Mouse (Mus musculus) neural tube, embryonic 13.5 days (tissue): ENCODE data around the gene Prss30. TPM values are rescaled to one million over a fixed set of nuclear protein-coding genes. Genes with fewer than 3 reads are reported as not detected.

Experiments
- ATAC-seq: fragments of 200-750 bp; cut with Nextera tagmentation; 2 replicates; pipeline ENCODE4 v1.8.0; 2017; ENCODE audit warnings: low read depth, mild to moderate bottlenecking, moderate TSS enrichment, moderate library complexity
- H3K27ac ChIP-seq: fragments of 300-500 bp; sonication (generic); replicated peaks from 2 replicates; pipeline ENCODE4 v1.5.1; 2015; ENCODE audit warnings: moderate library complexity, mild to moderate bottlenecking, inconsistent platforms
- H3K27me3 ChIP-seq: fragments of 300-500 bp; sonication (generic); 2 replicates; pipeline ENCODE4 v1.6.1; 2015; ENCODE audit warnings: mild to moderate bottlenecking, inconsistent platforms
- H3K36me3 ChIP-seq: fragments of 300-500 bp; sonication (generic); 2 replicates; pipeline ENCODE4 v1.6.1; 2015; ENCODE audit warnings: mild to moderate bottlenecking, inconsistent platforms
- H3K4me1 ChIP-seq: fragments of 300-500 bp; sonication (generic); replicated peaks from 2 replicates; pipeline ENCODE4 v1.6.1; 2015; ENCODE audit warnings: inconsistent platforms
- H3K4me2 ChIP-seq: fragments of 300-500 bp; sonication (generic); 2 replicates; pipeline ENCODE4 v1.6.1; 2015; ENCODE audit warnings: inconsistent platforms, mild to moderate bottlenecking, moderate library complexity
- H3K4me3 ChIP-seq: fragments of 300-500 bp; sonication (generic); 2 replicates; pipeline ENCODE4 v1.5.1; 2015; ENCODE audit warnings: mild to moderate bottlenecking, inconsistent platforms
- H3K9ac ChIP-seq: fragments of 300-500 bp; sonication (generic); 2 replicates; pipeline ENCODE4 v1.6.1; 2015; ENCODE audit warnings: moderate library complexity, mild to moderate bottlenecking, inconsistent platforms
- H3K9me3 ChIP-seq: fragments of 300-500 bp; sonication (generic); 2 replicates; pipeline ENCODE4 v1.6.1; 2016; ENCODE audit warnings: inconsistent platforms
- WGBS: fragments of 180-500 bp; shearing (Covaris S2); methylation state at CpG from one replicate; pipeline ENCODE4 v1.1.7; 2015; 5-methylcytosine and 5-hydroxymethylcytosine counted together
- polyA plus RNA-seq: library from polyadenylated mRNA; unstranded; fragments of >200 nt; fragmentation: Nextera tagmentation; extraction: Ambion mirVana; gene quantifications from 2 replicates; pipeline ENCODE4 v1.2.1, GENCODE M21; 2015

Gene Prss30
- polyA plus RNA-seq, 1 experiment from 2014 or later = not detected

DNA sequence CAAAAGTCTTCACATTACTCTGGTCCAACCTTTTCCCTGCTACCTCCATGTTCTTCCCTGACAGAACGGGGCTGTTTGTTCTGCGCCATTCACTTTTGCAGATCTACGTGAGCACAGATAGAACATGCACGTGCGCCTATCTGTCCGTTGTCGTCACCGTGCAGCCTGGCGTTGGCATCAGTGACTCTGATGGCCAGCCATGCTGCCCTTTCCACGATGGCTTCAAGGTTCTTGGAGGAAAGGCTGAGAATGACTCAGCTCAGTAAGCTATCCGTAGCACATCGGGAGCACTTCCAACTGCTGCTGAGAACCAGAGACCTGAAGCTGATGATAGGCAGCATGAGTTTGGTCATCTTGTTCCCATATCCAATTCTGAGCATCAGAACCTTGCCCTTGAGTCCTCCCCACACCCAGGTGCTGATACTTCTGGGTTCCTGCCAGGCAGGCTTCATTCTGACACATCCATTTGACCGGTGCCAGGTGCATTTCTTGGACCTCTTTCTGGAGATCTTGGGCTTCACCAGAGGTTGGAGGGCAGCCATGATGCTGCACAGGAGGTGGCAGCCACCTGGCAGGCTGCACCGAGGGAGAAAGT, 23.8 kb upstream of the Prss30 start:
- Histone ChIP-seq H3K27me3 (no peaks in the 10 kb centered on the region), H3K9me3 (no peaks in the 10 kb centered on the region), H3K4me2 (no peak overlapping the region), H3K4me3 (no peak overlapping the region), H3K36me3 (no peaks in the 10 kb centered on the region), H3K27ac (no peak overlapping the region), H3K9ac (no peak overlapping the region), H3K4me1 (no peaks in the 10 kb centered on the region)
- no peak for ATAC-seq
- WGBS = 90% methylated on average over 14 of the region's 14 CpGs

DNA sequence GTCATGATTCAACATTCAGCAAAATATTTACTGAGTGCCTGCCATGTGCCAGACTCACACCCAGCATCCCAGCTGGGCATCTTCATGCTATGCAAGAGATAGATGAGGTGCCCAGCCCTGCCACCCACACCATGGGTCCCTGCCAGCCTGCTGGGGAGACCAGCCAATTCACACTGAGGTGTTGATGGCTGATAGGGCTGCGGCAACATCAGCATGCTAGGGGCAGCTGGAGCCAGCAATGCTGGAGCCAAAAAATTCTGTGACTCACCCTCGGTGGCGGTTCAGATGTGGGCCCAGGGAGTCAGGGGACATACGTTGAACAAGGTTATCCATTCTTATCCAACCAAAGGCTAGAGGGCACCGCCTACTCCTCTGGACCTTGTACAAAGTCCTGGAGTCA, 20.0 kb upstream of the Prss30 start:
- Histone ChIP-seq H3K4me3 (no peak overlapping the region), H3K27me3 (no peaks in the 10 kb centered on the region), H3K4me2 (no peak overlapping the region), H3K9me3 (no peaks in the 10 kb centered on the region), H3K9ac (no peak overlapping the region), H3K36me3 (no peaks in the 10 kb centered on the region), H3K4me1 (no peaks in the 10 kb centered on the region), H3K27ac (no peak overlapping the region)
- WGBS = 74% methylated on average over 5 of the region's 5 CpGs
- no peak for ATAC-seq

DNA sequence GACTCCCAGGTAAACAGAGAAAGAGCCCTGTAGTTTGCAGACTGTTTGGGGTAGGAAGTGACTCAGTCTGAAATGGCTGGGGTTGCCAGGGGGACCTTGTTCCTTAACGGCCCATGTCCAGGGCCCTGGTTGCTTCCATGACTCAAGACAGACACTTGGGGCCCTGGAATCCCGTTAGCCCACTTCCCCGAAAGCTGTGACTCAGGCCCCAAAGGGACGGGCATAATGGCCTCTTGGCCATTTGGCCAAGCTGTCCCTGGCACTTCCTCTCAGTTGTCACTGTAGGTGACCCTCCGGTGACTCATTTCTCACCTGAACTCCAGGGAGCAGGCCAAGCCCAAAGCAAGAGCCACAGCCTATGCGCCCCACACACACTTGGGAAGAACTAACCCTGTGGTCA, 18.0 kb upstream of the Prss30 start:
- 0 out of 2 replicates have a peak, but pooled peaks cover 4% of the 10 kb centered on the region for H3K4me1 ChIP-seq
- WGBS = 63% methylated on average over 6 of the region's 6 CpGs
- H3K4me3 ChIP-seq = no peak overlapping the region
- no peaks in the 10 kb centered on the region for H3K36me3 ChIP-seq
- no peak overlapping the region for H3K4me2 ChIP-seq
- no peaks in the 10 kb centered on the region for H3K9me3 ChIP-seq
- H3K27me3 ChIP-seq = no peaks in the 10 kb centered on the region
- no peak overlapping the region for H3K9ac ChIP-seq
- no peak for ATAC-seq
- H3K27ac ChIP-seq = no peak overlapping the region

DNA sequence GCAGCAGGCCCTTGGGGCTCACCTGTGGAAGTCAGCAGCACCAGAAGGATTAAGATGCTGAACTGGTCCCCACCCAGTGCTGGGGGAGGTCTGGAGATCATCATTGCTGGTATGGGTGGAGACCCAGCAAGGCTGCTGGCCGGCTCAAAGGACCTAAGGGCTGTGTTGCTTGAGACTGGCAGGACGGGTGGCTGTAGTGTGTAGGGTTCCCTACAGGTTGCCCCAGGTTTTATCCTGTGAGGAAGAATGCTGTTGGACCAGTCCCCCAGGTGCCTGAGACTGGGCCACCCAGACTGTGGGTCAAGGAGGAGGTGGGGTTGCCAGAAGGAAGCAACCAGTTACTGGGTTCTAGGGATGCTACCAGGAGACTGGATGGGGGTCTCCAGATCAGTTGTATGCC, 17.5 kb upstream of the Prss30 start, which contains the start of gene Prss22:
TSS of gene Prss22 (minus strand) at position 200 of the 400 bp plus-strand sequence.
- no peaks in the 10 kb centered on the region for H3K36me3 ChIP-seq
- WGBS = 69% methylated on average over 2 of the region's 2 CpGs
- H3K4me3 ChIP-seq = no peak within 1 kb of the TSS
- H3K9me3 ChIP-seq = no peaks in the 10 kb centered on the region
- no peak for ATAC-seq
- no peak within 1 kb of the TSS for H3K27ac ChIP-seq
- peaks cover 9% of the 10 kb centered on the region; the same call in 1 of the 2 replicates for H3K4me1 ChIP-seq
- H3K27me3 ChIP-seq = no peaks in the 10 kb centered on the region
- H3K4me2 ChIP-seq = no peak within 1 kb of the TSS
- H3K9ac ChIP-seq = no peak within 1 kb of the TSS

DNA sequence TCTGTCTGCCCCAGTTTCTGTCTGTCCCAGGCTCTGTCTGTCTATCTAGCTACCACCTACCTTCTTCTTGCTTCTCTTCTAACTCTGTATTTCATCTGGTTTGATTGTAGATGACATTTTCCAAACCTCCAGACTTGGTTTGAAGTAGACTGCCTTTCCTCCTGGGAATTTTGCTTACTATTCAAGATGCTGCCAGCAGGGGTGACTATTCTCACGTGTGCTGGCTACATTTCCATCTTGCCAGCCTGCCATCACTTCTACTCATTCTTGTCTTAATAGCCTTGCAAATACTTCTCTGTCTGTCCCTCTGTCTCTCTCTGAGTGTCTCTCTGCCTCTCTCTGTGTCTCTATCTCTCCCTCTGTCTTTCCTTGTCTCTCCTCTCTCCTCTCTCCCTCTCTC, 15.1 kb upstream of the Prss30 start:
- Histone ChIP-seq H3K9me3 (no peaks in the 10 kb centered on the region), H3K4me1 (peaks cover 9% of the 10 kb centered on the region; the same call in 1 of the 2 replicates), H3K27ac (no peak overlapping the region), H3K4me3 (no peak overlapping the region), H3K4me2 (no peak overlapping the region), H3K9ac (no peak overlapping the region), H3K36me3 (no peaks in the 10 kb centered on the region), H3K27me3 (no peaks in the 10 kb centered on the region)
- 29% methylated on average over 1 of the region's 1 CpGs for whole genome bisulfite sequencing
- ATAC-seq = no peak

DNA sequence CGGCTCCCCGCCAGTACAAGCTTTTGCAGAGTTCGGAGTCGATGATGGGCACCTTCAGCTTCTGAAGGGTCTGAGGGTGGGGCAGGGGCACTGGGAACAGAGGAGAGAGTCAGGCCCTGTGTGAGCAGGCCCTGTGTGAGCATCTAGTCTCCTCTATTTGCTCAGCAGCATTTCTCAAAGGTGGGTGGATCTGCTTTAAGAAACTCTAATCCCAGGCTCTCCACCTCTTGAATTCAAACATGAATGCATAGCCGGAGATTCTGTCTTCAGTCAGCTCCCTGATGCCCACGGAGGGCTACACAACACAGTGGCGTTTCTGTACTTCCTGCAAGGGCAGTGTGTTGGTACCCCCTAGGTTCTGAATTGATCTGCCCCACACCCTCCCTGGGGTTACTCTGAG, 14.3 kb upstream of the Prss30 start:
- WGBS = 75% methylated on average over 7 of the region's 7 CpGs
- peaks cover 9% of the 10 kb centered on the region; the same call in 1 of the 2 replicates for H3K4me1 ChIP-seq
- no peaks in the 10 kb centered on the region for H3K9me3 ChIP-seq
- H3K4me3 ChIP-seq = no peak overlapping the region
- H3K4me2 ChIP-seq = no peak overlapping the region
- no peak overlapping the region for H3K9ac ChIP-seq
- no peaks in the 10 kb centered on the region for H3K36me3 ChIP-seq
- no peak overlapping the region for H3K27ac ChIP-seq
- no peak for ATAC-seq
- H3K27me3 ChIP-seq = no peaks in the 10 kb centered on the region

DNA sequence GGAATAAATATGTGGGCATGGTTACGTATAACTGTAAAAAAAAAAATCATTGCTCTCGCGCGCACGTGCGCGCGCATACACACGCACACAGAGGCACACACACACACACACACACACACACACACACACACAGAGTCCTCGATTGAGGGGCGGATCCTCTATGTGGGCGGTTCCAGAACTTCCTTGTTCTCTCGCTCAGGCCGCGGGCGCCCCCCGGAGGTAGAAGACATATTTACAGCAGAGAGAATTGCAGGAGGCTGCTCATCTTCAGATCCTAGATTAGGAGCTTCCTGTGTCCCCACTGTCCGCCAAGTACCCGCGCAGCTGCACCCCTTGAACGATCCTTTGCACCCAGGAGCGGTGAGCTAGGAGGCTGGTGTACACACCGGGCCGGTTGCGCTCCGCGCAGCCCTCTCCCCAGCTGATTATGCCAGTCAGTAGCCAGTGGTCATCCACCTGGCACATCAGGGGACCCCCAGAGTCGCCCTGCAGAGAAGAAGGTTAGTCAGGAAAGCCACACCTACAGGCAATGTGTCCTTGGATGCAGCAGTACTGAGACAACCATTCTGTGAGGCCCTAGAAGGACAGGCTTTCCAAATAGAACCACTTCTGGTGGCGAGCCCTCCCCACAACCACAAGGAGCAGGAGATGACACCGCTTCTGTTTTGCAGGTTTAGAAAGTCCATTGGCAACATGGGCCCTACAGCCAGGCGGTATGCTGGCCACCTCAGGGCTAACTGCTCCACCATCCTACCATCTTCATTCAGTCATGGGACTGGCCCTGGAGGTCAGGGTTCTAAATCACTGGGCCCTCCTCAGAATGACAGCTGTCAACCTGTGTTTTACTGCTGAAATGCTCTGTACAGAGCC, 13.4 kb upstream of the Prss30 start:
- H3K4me1 ChIP-seq = peaks cover 9% of the 10 kb centered on the region; the same call in 1 of the 2 replicates
- H3K9me3 ChIP-seq = no peaks in the 10 kb centered on the region
- WGBS = 10% methylated on average over 29 of the region's 31 CpGs
- peak overlapping the region; percentile 70 for H3K9ac ChIP-seq
- H3K27ac ChIP-seq = 0 out of 2 replicates have a peak overlapping the region, but pooled peaks have one; percentile 33
- peak overlapping the region; percentile 32 for H3K4me3 ChIP-seq
- ATAC-seq = peak; percentile 75
- H3K4me2 ChIP-seq = peak overlapping the region; percentile 59
- H3K36me3 ChIP-seq = no peaks in the 10 kb centered on the region
- no peaks in the 10 kb centered on the region for H3K27me3 ChIP-seq

DNA sequence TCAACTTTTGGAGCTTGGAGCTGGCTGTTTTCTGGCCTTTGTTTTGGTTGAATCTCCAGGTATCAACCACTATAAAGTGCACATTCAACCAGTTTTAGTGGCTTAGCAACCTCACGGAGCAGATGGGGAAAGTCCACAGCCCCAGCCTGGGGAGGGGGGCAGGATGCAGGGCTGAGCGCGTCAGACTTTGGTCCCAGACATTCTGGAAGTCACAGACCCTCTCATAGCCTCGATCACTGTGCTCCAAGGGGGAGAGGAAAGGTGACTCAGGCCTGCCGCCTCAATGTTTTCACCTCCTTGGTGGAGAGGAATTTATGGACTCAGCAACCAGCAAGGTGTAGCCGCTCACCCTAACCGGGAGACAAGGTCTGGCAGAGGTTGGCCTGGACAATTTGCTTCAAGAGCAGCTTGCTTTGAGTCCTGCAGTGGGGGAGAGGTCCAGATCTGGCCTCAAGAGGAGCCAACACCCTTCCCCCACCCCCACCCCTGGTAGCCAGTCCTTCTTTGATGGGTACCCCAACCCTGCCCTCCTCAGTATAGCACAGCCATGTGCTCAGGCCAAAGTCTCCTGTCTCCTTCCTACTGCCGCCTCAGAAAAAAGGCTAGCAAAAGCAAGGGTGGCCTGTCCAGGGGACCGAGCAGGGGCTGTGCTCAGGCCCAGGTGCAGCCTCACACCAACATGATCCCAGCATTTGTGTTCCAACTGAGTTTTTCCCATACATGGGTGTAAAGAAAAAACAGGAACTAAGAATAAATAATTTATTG, 12.6 kb upstream of the Prss30 start:
- H3K4me3 ChIP-seq = peak overlapping the region; percentile 32
- H3K36me3 ChIP-seq = no peaks in the 10 kb centered on the region
- peak overlapping the region; percentile 59 for H3K4me2 ChIP-seq
- H3K27me3 ChIP-seq = peaks cover 3% of the 10 kb centered on the region; the same call in 1 of the 2 replicates
- H3K27ac ChIP-seq = 0 out of 2 replicates have a peak overlapping the region, but pooled peaks have one; percentile 3
- 65% methylated on average over 9 of the region's 9 CpGs for WGBS
- H3K9ac ChIP-seq = peak overlapping the region; percentile 70
- no peaks in the 10 kb centered on the region for H3K9me3 ChIP-seq
- peak; percentile 79 for ATAC-seq
- H3K4me1 ChIP-seq = peaks cover 9% of the 10 kb centered on the region; the same call in 1 of the 2 replicates

DNA sequence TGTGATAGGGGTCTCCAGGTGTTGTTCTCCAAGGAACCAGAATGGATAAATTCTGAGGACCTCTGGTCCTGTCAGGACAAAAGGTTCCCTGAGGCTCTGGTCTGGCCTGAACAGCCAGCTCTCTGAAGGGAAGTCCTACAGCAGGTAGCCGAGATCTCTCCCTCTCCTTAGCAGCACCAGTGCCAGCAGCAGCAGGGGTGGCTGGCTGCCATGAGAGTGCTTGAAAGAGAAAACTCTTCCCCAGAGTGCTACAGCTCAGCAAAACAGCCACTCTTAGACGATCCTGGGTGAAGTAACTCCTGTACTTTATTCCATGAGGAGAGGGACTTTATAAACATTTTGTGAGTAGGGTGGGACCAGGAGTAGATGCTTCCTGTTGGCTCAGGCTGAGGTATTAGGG, 9.4 kb upstream of the Prss30 start:
- 63% methylated on average over 2 of the region's 2 CpGs for WGBS
- no peaks in the 10 kb centered on the region for H3K36me3 ChIP-seq
- no peak for ATAC-seq
- no peaks in the 10 kb centered on the region for H3K9me3 ChIP-seq
- H3K9ac ChIP-seq = no peak overlapping the region
- no peak overlapping the region for H3K4me3 ChIP-seq
- H3K4me2 ChIP-seq = no peak overlapping the region
- H3K27me3 ChIP-seq = peaks cover 4% of the 10 kb centered on the region; the same call in 1 of the 2 replicates
- H3K4me1 ChIP-seq = peaks cover 9% of the 10 kb centered on the region; the same call in 1 of the 2 replicates
- no peak overlapping the region for H3K27ac ChIP-seq

DNA sequence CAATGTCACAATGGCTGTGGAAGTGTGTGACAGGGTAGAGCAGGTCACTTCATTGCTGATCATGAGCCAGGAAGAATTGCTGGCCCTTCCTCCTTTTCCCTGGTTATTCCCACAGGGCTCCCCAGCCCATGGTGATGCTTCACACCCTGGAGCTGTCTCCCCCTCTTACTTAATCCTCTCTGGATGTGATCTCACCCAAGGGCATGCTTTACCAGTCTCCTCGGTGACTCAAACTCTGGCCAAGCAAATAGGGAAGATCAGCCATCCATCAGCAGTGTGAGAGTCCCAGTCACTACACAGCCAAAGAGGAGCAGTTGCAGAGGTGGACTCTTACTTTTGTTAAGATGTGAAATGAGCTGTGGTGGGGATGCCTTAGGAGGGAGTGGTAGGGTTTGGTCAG, 4.6 kb upstream of the Prss30 start:
- Histone ChIP-seq H3K27me3 (peaks cover 4% of the 10 kb centered on the region; the same call in 1 of the 2 replicates), H3K27ac (no peak overlapping the region), H3K4me3 (no peak overlapping the region), H3K4me2 (no peak overlapping the region), H3K9me3 (no peaks in the 10 kb centered on the region), H3K4me1 (no peaks in the 10 kb centered on the region), H3K9ac (no peak overlapping the region), H3K36me3 (no peaks in the 10 kb centered on the region)
- 93% methylated on average over 1 of the region's 1 CpGs for WGBS
- ATAC-seq = no peak

DNA sequence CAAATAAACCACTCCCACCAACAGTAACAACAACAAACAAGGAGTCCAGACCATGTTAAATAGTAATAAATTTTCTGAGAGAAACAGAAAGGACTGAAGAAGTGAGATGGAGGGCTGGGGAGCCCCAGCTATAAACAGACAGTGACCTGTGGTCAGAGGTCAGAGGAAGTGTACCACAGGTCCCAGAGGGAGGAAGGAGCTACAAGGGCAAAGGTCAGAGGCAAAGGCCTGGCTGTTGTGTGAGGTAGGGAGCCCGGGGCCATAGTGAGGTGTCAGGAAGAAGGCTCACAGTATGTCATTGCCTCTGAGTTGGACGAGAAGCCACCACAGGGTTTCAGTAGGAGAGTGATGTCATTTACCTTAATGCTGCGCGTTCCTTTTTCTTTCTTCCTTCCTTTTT, 2.5 kb upstream of the Prss30 start:
- Histone ChIP-seq H3K27ac (no peak overlapping the region), H3K36me3 (no peaks in the 10 kb centered on the region), H3K4me3 (no peak overlapping the region), H3K27me3 (no peaks in the 10 kb centered on the region), H3K4me2 (no peak overlapping the region), H3K9me3 (no peaks in the 10 kb centered on the region), H3K4me1 (no peaks in the 10 kb centered on the region), H3K9ac (no peak overlapping the region)
- ATAC-seq = no peak
- 61% methylated on average over 4 of the region's 4 CpGs for WGBS

DNA sequence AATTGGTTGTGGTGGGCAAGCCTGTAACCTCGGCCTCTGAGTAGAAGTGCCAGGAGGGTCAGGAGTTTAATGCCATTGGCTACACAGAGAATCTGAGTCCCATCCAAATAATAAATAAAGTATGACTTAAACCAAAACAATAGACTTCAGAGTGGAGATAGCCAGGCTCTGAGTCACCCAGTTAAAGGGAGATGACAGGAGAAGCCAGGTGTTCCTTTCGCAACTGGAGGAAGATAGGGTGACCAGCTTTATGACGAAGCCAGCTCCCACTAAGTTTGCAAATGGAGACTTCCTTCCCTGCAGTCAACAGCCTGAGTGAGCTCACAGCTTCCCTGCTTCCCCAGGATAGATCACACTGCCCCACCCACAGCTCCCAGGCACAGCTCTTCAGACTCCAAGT, 895 bp downstream of the Prss30 start:
- no peaks in the 10 kb centered on the region for H3K36me3 ChIP-seq
- ATAC-seq = no peak
- H3K4me2 ChIP-seq = no peak overlapping the region
- H3K9me3 ChIP-seq = no peaks in the 10 kb centered on the region
- no peak overlapping the region for H3K9ac ChIP-seq
- H3K4me3 ChIP-seq = no peak overlapping the region
- no peaks in the 10 kb centered on the region for H3K4me1 ChIP-seq
- WGBS = 85% methylated on average over 3 of the region's 3 CpGs
- H3K27ac ChIP-seq = no peak overlapping the region
- no peaks in the 10 kb centered on the region for H3K27me3 ChIP-seq
